Mouse (Mus musculus): ENCODE results near the gene Pald1. TPM values are rescaled to one million over a fixed set of nuclear protein-coding genes. Genes with fewer than 3 reads are reported as not detected.
A peak's percentile ranks its signal among the peaks of the same experiment; 100 is the strongest.

The Pald1 gene
- 6.7 and 7.5 TPM in 2 replicates for polyA plus RNA-seq (2012; rRNA removed)

GRCm38 (mm10) chr10:61383021-61383714 lies at the start of gene Pald1:
TSS of gene Pald1 (minus strand) at chr10:61383530.
- no peaks in the 10 kb centered on the region for H3K36me3 ChIP-seq (ENCODE audit: control insufficient read depth, insufficient read depth, low read length)
- no peaks in the 10 kb centered on the region for H3K27me3 ChIP-seq (ENCODE audit: control insufficient read depth, insufficient read depth, low read length)
- H3K27ac ChIP-seq (ENCODE audit: control insufficient read depth, insufficient read depth, low read depth, low read length), result peak within 1 kb of the TSS; percentile 37; the same call in 1 of the 2 replicates
- TF ChIP-seq POLR2A (IDR thresholded peaks at IDR 0.05; ENCODE audit: control insufficient read depth, low read depth, low read length) (peak; percentile 55), CTCF (IDR thresholded peaks at IDR 0.05; ENCODE audit: control insufficient read depth, insufficient read depth, insufficient replicate concordance, low read depth, low read length) (no peak)
- H3K4me1 ChIP-seq (ENCODE audit: control insufficient read depth, insufficient read depth, low read length), result peaks cover 11% of the 10 kb centered on the region
- H3K4me3 ChIP-seq (ENCODE audit: control insufficient read depth, low read depth, low read length), result peak within 1 kb of the TSS; percentile 78

GRCm38 (mm10) chr10:61431375-61431774 lies 48.0 kb upstream of the Pald1 start:
- H3K27me3 ChIP-seq (ENCODE audit: control insufficient read depth, insufficient read depth, low read length), result no peaks in the 10 kb centered on the region
- TF ChIP-seq CTCF (IDR thresholded peaks at IDR 0.05; ENCODE audit: control insufficient read depth, insufficient read depth, insufficient replicate concordance, low read depth, low read length) (no peak), POLR2A (IDR thresholded peaks at IDR 0.05; ENCODE audit: control insufficient read depth, low read depth, low read length) (no peak)
- no peak overlapping the region for H3K4me3 ChIP-seq (ENCODE audit: control insufficient read depth, low read depth, low read length)
- no peak overlapping the region for H3K27ac ChIP-seq (ENCODE audit: control insufficient read depth, insufficient read depth, low read depth, low read length)
- no peaks in the 10 kb centered on the region; the same call in 1 of the 2 replicates for H3K36me3 ChIP-seq (ENCODE audit: control insufficient read depth, insufficient read depth, low read length)
- H3K4me1 ChIP-seq (ENCODE audit: control insufficient read depth, insufficient read depth, low read length), result no peaks in the 10 kb centered on the region

- Histone ChIP-seq H3K27me3 (ENCODE audit: control insufficient read depth, insufficient read depth, low read length) (no peaks in the 10 kb centered on the region), H3K4me3 (ENCODE audit: control insufficient read depth, low read depth, low read length) (no peak overlapping the region), H3K36me3 (ENCODE audit: control insufficient read depth, insufficient read depth, low read length) (no peaks in the 10 kb centered on the region; the same call in 1 of the 2 replicates), H3K4me1 (ENCODE audit: control insufficient read depth, insufficient read depth, low read length) (peaks cover 6% of the 10 kb centered on the region), H3K27ac (ENCODE audit: control insufficient read depth, insufficient read depth, low read depth, low read length) (no peak overlapping the region)
- TF ChIP-seq POLR2A (IDR thresholded peaks at IDR 0.05; ENCODE audit: control insufficient read depth, low read depth, low read length) (no peak), CTCF (IDR thresholded peaks at IDR 0.05; ENCODE audit: control insufficient read depth, insufficient read depth, insufficient replicate concordance, low read depth, low read length) (no peak)
Observed at GRCm38 (mm10) chr10:61429043-61429442, 45.7 kb upstream of the Pald1 start.

GRCm38 (mm10) chr10:61428416-61428815 lies 45.1 kb upstream of the Pald1 start:
- Histone ChIP-seq H3K36me3 (ENCODE audit: control insufficient read depth, insufficient read depth, low read length) (no peaks in the 10 kb centered on the region), H3K4me3 (ENCODE audit: control insufficient read depth, low read depth, low read length) (no peak overlapping the region), H3K27me3 (ENCODE audit: control insufficient read depth, insufficient read depth, low read length) (no peaks in the 10 kb centered on the region), H3K4me1 (ENCODE audit: control insufficient read depth, insufficient read depth, low read length) (peaks cover 6% of the 10 kb centered on the region), H3K27ac (ENCODE audit: control insufficient read depth, insufficient read depth, low read depth, low read length) (no peak overlapping the region)
- TF ChIP-seq CTCF (IDR thresholded peaks at IDR 0.05; ENCODE audit: control insufficient read depth, insufficient read depth, insufficient replicate concordance, low read depth, low read length), result no peak
- no peak for TF ChIP-seq POLR2A (IDR thresholded peaks at IDR 0.05; ENCODE audit: control insufficient read depth, low read depth, low read length)

- no peak for TF ChIP-seq CTCF (IDR thresholded peaks at IDR 0.05; ENCODE audit: control insufficient read depth, insufficient read depth, insufficient replicate concordance, low read depth, low read length)
- no peak for TF ChIP-seq POLR2A (IDR thresholded peaks at IDR 0.05; ENCODE audit: control insufficient read depth, low read depth, low read length)
- Histone ChIP-seq H3K27me3 (ENCODE audit: control insufficient read depth, insufficient read depth, low read length) (no peaks in the 10 kb centered on the region), H3K4me3 (ENCODE audit: control insufficient read depth, low read depth, low read length) (no peak overlapping the region), H3K36me3 (ENCODE audit: control insufficient read depth, insufficient read depth, low read length) (no peaks in the 10 kb centered on the region), H3K4me1 (ENCODE audit: control insufficient read depth, insufficient read depth, low read length) (peaks cover 6% of the 10 kb centered on the region), H3K27ac (ENCODE audit: control insufficient read depth, insufficient read depth, low read depth, low read length) (no peak overlapping the region)
Observed at GRCm38 (mm10) chr10:61427951-61428350, 44.6 kb upstream of the Pald1 start.

- H3K27me3 ChIP-seq (ENCODE audit: control insufficient read depth, insufficient read depth, low read length), result no peaks in the 10 kb centered on the region
- peaks cover 6% of the 10 kb centered on the region for H3K4me1 ChIP-seq (ENCODE audit: control insufficient read depth, insufficient read depth, low read length)
- 0 out of 2 replicates have a peak overlapping the region, but pooled peaks have one; percentile 15 for H3K27ac ChIP-seq (ENCODE audit: control insufficient read depth, insufficient read depth, low read depth, low read length)
- TF ChIP-seq POLR2A (IDR thresholded peaks at IDR 0.05; ENCODE audit: control insufficient read depth, low read depth, low read length) (no peak), CTCF (IDR thresholded peaks at IDR 0.05; ENCODE audit: control insufficient read depth, insufficient read depth, insufficient replicate concordance, low read depth, low read length) (no peak)
- no peak overlapping the region for H3K4me3 ChIP-seq (ENCODE audit: control insufficient read depth, low read depth, low read length)
- no peaks in the 10 kb centered on the region for H3K36me3 ChIP-seq (ENCODE audit: control insufficient read depth, insufficient read depth, low read length)
Observed at GRCm38 (mm10) chr10:61426251-61426757, 43.0 kb upstream of the Pald1 start.

GRCm38 (mm10) chr10:61425047-61425446 lies 41.7 kb upstream of the Pald1 start:
- H3K27me3 ChIP-seq (ENCODE audit: control insufficient read depth, insufficient read depth, low read length), result no peaks in the 10 kb centered on the region
- H3K36me3 ChIP-seq (ENCODE audit: control insufficient read depth, insufficient read depth, low read length), result no peaks in the 10 kb centered on the region
- peaks cover 6% of the 10 kb centered on the region for H3K4me1 ChIP-seq (ENCODE audit: control insufficient read depth, insufficient read depth, low read length)
- H3K27ac ChIP-seq (ENCODE audit: control insufficient read depth, insufficient read depth, low read depth, low read length), result no peak overlapping the region
- H3K4me3 ChIP-seq (ENCODE audit: control insufficient read depth, low read depth, low read length), result no peak overlapping the region
- TF ChIP-seq CTCF (IDR thresholded peaks at IDR 0.05; ENCODE audit: control insufficient read depth, insufficient read depth, insufficient replicate concordance, low read depth, low read length) (no peak), POLR2A (IDR thresholded peaks at IDR 0.05; ENCODE audit: control insufficient read depth, low read depth, low read length) (no peak)
